Mouse (Mus musculus) hindbrain, postnatal 0 days (tissue): ENCODE measurements at regions not wholly inside any gene's neighbourhood (a gene's known extent, or its start where the extent isn't known, plus 50 kb on each side); places are given as distances from the start of the nearest gene placed in this dataset.
A peak's percentile ranks its signal among the peaks of the same experiment; 100 is the strongest.

Experiments
- ATAC-seq: fragments of 200-750 bp; cut with Nextera tagmentation; 2 replicates; pipeline ENCODE4 v1.8.0; 2017; ENCODE audit warnings: mild to moderate bottlenecking, moderate TSS enrichment, moderate library complexity
- DNase-seq: peaks from one replicate; pipeline ENCODE4 v3.0.0-alpha.2; 2015; ENCODE audit warnings: low spot score
- H3K27ac ChIP-seq: fragments of 300-500 bp; sonication (generic); 2 replicates; pipeline ENCODE4 v1.5.1; 2014; ENCODE audit warnings: mild to moderate bottlenecking
- H3K27me3 ChIP-seq: fragments of 300-500 bp; sonication (generic); 2 replicates; pipeline ENCODE4 v1.6.1; 2014; ENCODE audit warnings: low read length, mixed read lengths; ENCODE audit not compliant: insufficient read depth
- H3K36me3 ChIP-seq: fragments of 300-500 bp; sonication (generic); 2 replicates; pipeline ENCODE4 v1.6.1; 2014; ENCODE audit warnings: low read length, mixed read lengths; ENCODE audit not compliant: insufficient read depth
- H3K4me1 ChIP-seq: fragments of 300-500 bp; sonication (generic); 2 replicates; pipeline ENCODE4 v1.6.1; 2014; ENCODE audit warnings: antibody characterized with exemption, low read length, mixed read lengths; ENCODE audit not compliant: insufficient read depth
- H3K4me2 ChIP-seq: fragments of 300-500 bp; sonication (generic); 2 replicates; pipeline ENCODE4 v1.6.1; 2014; ENCODE audit warnings: low read depth, mild to moderate bottlenecking, low read length, moderate library complexity, mixed read lengths
- H3K4me3 ChIP-seq: fragments of 300-500 bp; sonication (generic); 2 replicates; pipeline ENCODE4 v1.5.1; 2014; ENCODE audit warnings: low read length
- H3K9ac ChIP-seq: fragments of 300-500 bp; sonication (generic); replicated peaks from 2 replicates; pipeline ENCODE4 v1.6.1; 2014; ENCODE audit warnings: mild to moderate bottlenecking, low read length, moderate library complexity, mixed read lengths
- H3K9me3 ChIP-seq: fragments of 300-500 bp; sonication (generic); 2 replicates; pipeline ENCODE4 v1.6.1; 2016; ENCODE audit warnings: low read length, mixed read lengths
- CTCF ChIP-seq: IDR thresholded peaks from 2 replicates; pipeline ENCODE4 v1.5.1; 2016; ENCODE audit warnings: antibody characterized with exemption, control low read depth, low read depth
- WGBS: fragments of 180-500 bp; shearing (Covaris S2); extraction: QIAGEN DNeasy Blood & Tissue Kit; methylation state at CpG from one replicate; pipeline ENCODE4 v1.1.7; 2014; 5-methylcytosine and 5-hydroxymethylcytosine counted together

- H3K4me1 ChIP-seq = peaks cover 5% of the 10 kb centered on the region; the same call in 1 of the 2 replicates
- DNase-seq = no peak
- no peak for ATAC-seq
- TF ChIP-seq CTCF = no peak
- no peak overlapping the region for H3K9ac ChIP-seq
- 57% methylated on average over 5 of the region's 5 CpGs for WGBS
- H3K27ac ChIP-seq = no peak overlapping the region
- no peak overlapping the region for H3K4me3 ChIP-seq
- H3K27me3 ChIP-seq = no peaks in the 10 kb centered on the region
- no peak overlapping the region for H3K4me2 ChIP-seq
- H3K9me3 ChIP-seq = no peaks in the 10 kb centered on the region
- no peaks in the 10 kb centered on the region for H3K36me3 ChIP-seq
Observed at GRCm38 (mm10) chr8:26833784-26834183, 143.3 kb upstream of the Zfp703 start.

- WGBS = 80% methylated on average over 13 of the region's 13 CpGs
- Histone ChIP-seq H3K4me1 (peaks cover 5% of the 10 kb centered on the region; the same call in 1 of the 2 replicates), H3K36me3 (no peaks in the 10 kb centered on the region), H3K4me2 (no peak overlapping the region), H3K9me3 (no peaks in the 10 kb centered on the region), H3K27me3 (no peaks in the 10 kb centered on the region), H3K9ac (no peak overlapping the region), H3K27ac (no peak overlapping the region), H3K4me3 (no peak overlapping the region)
- ATAC-seq (no peak), DNase-seq (no peak)
- no peak for TF ChIP-seq CTCF
Observed at GRCm38 (mm10) chr8:26834604-26835003, 142.5 kb upstream of the Zfp703 start.

- TF ChIP-seq CTCF = no peak
- 62% methylated on average over 8 of the region's 8 CpGs for WGBS
- no peak overlapping the region for H3K4me3 ChIP-seq
Observed at GRCm38 (mm10) chr8:26835076-26835475, 142.0 kb upstream of the Zfp703 start.

GRCm38 (mm10) chr8:26835616-26836015 is 141.5 kb upstream of the Zfp703 start:
- H3K4me2 ChIP-seq = no peak overlapping the region
- 64% methylated on average over 6 of the region's 6 CpGs for WGBS
- H3K9me3 ChIP-seq = no peaks in the 10 kb centered on the region
- H3K27ac ChIP-seq = no peak overlapping the region
- H3K27me3 ChIP-seq = no peaks in the 10 kb centered on the region
- no peak for ATAC-seq
- no peaks in the 10 kb centered on the region for H3K36me3 ChIP-seq
- no peak overlapping the region for H3K4me3 ChIP-seq
- H3K4me1 ChIP-seq = peaks cover 5% of the 10 kb centered on the region; the same call in 1 of the 2 replicates
- no peak for DNase-seq
- no peak for TF ChIP-seq CTCF
- H3K9ac ChIP-seq = no peak overlapping the region

More at GRCm38 (mm10) chr8:26835076-26835475, 142.0 kb upstream of the Zfp703 start:
- Histone ChIP-seq H3K36me3 (no peaks in the 10 kb centered on the region), H3K9ac (no peak overlapping the region), H3K9me3 (no peaks in the 10 kb centered on the region), H3K27ac (no peak overlapping the region), H3K4me2 (no peak overlapping the region), H3K4me1 (peaks cover 5% of the 10 kb centered on the region; the same call in 1 of the 2 replicates), H3K27me3 (no peaks in the 10 kb centered on the region)
- ATAC-seq (no peak), DNase-seq (no peak)

GRCm38 (mm10) chr8:26836552-26836951 is 140.6 kb upstream of the Zfp703 start:
- H3K27me3 ChIP-seq = no peaks in the 10 kb centered on the region
- H3K27ac ChIP-seq = no peak overlapping the region
- DNase-seq (no peak), ATAC-seq (no peak)
- 87% methylated on average over 7 of the region's 7 CpGs for WGBS
- H3K9me3 ChIP-seq = no peaks in the 10 kb centered on the region
- no peak for TF ChIP-seq CTCF
- H3K9ac ChIP-seq = no peak overlapping the region
- H3K4me3 ChIP-seq = no peak overlapping the region
- no peaks in the 10 kb centered on the region for H3K36me3 ChIP-seq
- no peak overlapping the region for H3K4me2 ChIP-seq
- peaks cover 5% of the 10 kb centered on the region; the same call in 1 of the 2 replicates for H3K4me1 ChIP-seq

- H3K4me2 ChIP-seq = no peak overlapping the region
- ATAC-seq (peak; percentile 81), DNase-seq (peak; percentile 48)
- H3K4me1 ChIP-seq = no peaks in the 10 kb centered on the region
- WGBS = 15% methylated on average over 2 of the region's 2 CpGs
- H3K9me3 ChIP-seq = no peaks in the 10 kb centered on the region
- no peaks in the 10 kb centered on the region for H3K36me3 ChIP-seq
- TF ChIP-seq CTCF = no peak
- H3K4me3 ChIP-seq = no peak overlapping the region
- no peak overlapping the region for H3K27ac ChIP-seq
- H3K27me3 ChIP-seq = no peaks in the 10 kb centered on the region
- no peak overlapping the region for H3K9ac ChIP-seq
Observed at GRCm38 (mm10) chr8:26840286-26840685, 136.8 kb upstream of the Zfp703 start.

- 62% methylated on average over 12 of the region's 12 CpGs for WGBS
- no peak overlapping the region for H3K27ac ChIP-seq
- DNase-seq = no peak
- no peak overlapping the region for H3K4me2 ChIP-seq
- TF ChIP-seq CTCF = no peak
- no peak overlapping the region for H3K4me3 ChIP-seq
- H3K36me3 ChIP-seq = no peaks in the 10 kb centered on the region
- H3K4me1 ChIP-seq = no peaks in the 10 kb centered on the region
- H3K9ac ChIP-seq = no peak overlapping the region
- no peaks in the 10 kb centered on the region for H3K9me3 ChIP-seq
- no peaks in the 10 kb centered on the region for H3K27me3 ChIP-seq
- 0 out of 2 replicates have a peak, but pooled peaks have one; percentile 13 for ATAC-seq
Observed at GRCm38 (mm10) chr8:26840745-26841680, 136.1 kb upstream of the Zfp703 start.
